Mouse (Mus musculus): Measurements from ENCODE around the gene Rbfox3. TPM values are rescaled to one million over a fixed set of nuclear protein-coding genes. Genes with fewer than 3 reads are reported as not detected.
A peak's percentile ranks its signal among the peaks of the same experiment; 100 is the strongest.

The Rbfox3 gene
- polyA plus RNA-seq, 1 experiment from 2014 or later, result 69.3 TPM

DNA sequence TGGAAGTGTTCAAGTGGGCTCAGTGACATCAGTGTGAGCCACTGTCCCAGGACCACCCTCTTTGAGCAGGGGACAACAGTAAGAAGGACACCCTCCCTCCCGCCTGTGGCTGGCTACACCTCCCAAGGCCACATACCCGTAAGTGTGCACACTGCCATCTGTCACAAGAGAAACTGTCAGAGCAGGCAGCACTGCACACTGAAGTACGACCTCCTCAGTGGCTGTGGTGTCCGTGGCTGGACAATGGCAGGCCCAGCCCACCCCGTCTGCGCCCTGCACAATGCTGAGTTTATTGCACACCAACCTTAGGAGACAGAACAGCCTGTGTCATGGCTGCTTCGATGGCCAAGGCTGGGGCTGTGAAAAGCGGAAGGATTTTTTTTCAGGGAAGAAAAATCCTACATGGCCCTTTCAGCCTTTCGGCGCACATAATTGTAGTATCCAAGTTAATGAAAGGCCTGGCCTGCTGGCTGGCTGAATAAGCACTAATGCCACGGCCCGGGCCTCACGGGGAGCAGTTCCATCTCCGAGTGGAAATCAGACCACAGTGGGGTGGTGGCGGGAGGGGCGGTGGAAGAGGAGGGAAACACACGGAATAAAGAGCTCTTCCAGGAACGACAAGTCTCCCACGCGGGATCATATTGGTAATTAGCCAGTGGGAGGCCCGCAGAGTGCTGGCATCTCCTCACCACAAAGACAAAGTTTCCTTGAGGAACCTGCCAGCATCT, 14.1 kb downstream of the Rbfox3 start:
- Histone ChIP-seq H3K27me3 (ENCODE audit: control insufficient read depth, insufficient read depth, low read length) (no peaks in the 10 kb centered on the region), H3K4me3 (replicated peaks; ENCODE audit: low read length) (no peak overlapping the region), H3K9me3 (ENCODE audit: control insufficient read depth, low read length) (no peaks in the 10 kb centered on the region), H3K27ac (peak overlapping the region; percentile 61), H3K36me3 (replicated peaks; ENCODE audit: control insufficient read depth, insufficient read depth) (no peaks in the 10 kb centered on the region), H3K9ac (peak overlapping the region; percentile 44; the same call in 1 of the 2 replicates), H3K4me1 (replicated peaks; ENCODE audit: control insufficient read depth, insufficient read depth, low read length) (peaks cover 45% of the 10 kb centered on the region), H3K4me2 (replicated peaks) (peak overlapping the region; percentile 14; the same call in 1 of the 2 replicates)
- ATAC-seq (ENCODE audit: low FRiP score) (no peak), DNase-seq (ENCODE audit: low spot score) (no peak)
- 24% methylated on average over 21 of the region's 21 CpGs for WGBS

GRCm38 (mm10) chr11:118896032-118896675, 15.2 kb downstream of the Rbfox3 start:
- H3K27me3 ChIP-seq (ENCODE audit: control insufficient read depth, insufficient read depth, low read length), result no peaks in the 10 kb centered on the region
- peaks cover 46% of the 10 kb centered on the region for H3K4me1 ChIP-seq (replicated peaks; ENCODE audit: control insufficient read depth, insufficient read depth, low read length)
- 45% methylated on average over 16 of the region's 16 CpGs for WGBS
- no peak overlapping the region for H3K27ac ChIP-seq
- H3K9ac ChIP-seq, result no peak overlapping the region
- H3K36me3 ChIP-seq (replicated peaks; ENCODE audit: control insufficient read depth, insufficient read depth), result no peaks in the 10 kb centered on the region
- H3K9me3 ChIP-seq (ENCODE audit: control insufficient read depth, low read length), result no peaks in the 10 kb centered on the region
- ATAC-seq (ENCODE audit: low FRiP score) (no peak), DNase-seq (ENCODE audit: low spot score) (no peak)
- H3K4me3 ChIP-seq (replicated peaks; ENCODE audit: low read length), result no peak overlapping the region
- no peak overlapping the region for H3K4me2 ChIP-seq (replicated peaks)

DNA sequence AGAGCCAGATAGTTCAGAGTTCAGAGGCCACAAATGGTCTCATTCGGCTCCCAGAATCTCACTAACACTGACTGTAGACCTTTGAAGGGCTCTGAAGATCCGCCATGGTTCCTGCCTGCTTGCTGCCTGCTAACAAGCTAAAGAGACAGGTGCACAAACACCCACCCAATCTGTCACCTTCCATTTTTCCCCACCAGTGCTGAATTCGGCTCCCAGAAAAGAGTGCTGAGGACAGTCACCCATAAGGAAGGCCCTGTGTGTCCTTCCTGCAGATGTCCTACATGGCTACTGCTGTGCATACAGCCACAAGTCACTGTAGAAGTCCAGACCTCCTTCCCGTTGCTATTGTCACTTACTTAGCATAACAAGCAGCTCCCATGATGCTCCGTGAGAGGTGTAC, 16.6 kb downstream of the Rbfox3 start:
- Histone ChIP-seq H3K4me3 (replicated peaks; ENCODE audit: low read length) (no peak overlapping the region), H3K4me1 (replicated peaks; ENCODE audit: control insufficient read depth, insufficient read depth, low read length) (peaks cover 45% of the 10 kb centered on the region), H3K27me3 (ENCODE audit: control insufficient read depth, insufficient read depth, low read length) (no peaks in the 10 kb centered on the region), H3K36me3 (replicated peaks; ENCODE audit: control insufficient read depth, insufficient read depth) (no peaks in the 10 kb centered on the region), H3K9me3 (ENCODE audit: control insufficient read depth, low read length) (no peaks in the 10 kb centered on the region), H3K9ac (no peak overlapping the region), H3K4me2 (replicated peaks) (no peak overlapping the region), H3K27ac (no peak overlapping the region)
- ATAC-seq (ENCODE audit: low FRiP score) (no peak), DNase-seq (ENCODE audit: low spot score) (no peak)
- WGBS, result 76% methylated on average over 5 of the region's 5 CpGs

DNA sequence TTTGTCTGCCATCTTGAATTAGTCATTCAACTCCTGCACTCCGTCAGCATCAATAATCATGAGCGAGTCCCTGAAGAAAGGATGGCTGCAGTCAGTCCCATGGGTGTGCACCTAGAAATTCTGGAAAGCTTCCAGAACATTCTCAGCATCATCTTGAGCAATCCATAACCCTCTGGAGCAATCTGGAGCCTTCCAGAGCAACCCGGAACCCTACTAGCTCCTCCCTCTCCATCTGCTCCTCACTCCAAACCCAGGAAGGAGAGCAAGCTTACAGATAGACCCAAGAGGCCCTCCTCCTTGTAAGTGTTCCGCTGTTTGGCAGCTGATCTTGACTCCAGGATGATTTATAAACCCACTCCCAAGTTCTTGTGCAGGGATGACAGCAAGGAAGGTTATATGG, 17.2 kb downstream of the Rbfox3 start:
- no peak overlapping the region for H3K27ac ChIP-seq
- DNase-seq (ENCODE audit: low spot score), result no peak
- WGBS, result 79% methylated on average over 4 of the region's 4 CpGs
- no peaks in the 10 kb centered on the region for H3K9me3 ChIP-seq (ENCODE audit: control insufficient read depth, low read length)
- no peak overlapping the region for H3K4me2 ChIP-seq (replicated peaks)
- H3K4me3 ChIP-seq (replicated peaks; ENCODE audit: low read length), result no peak overlapping the region
- no peaks in the 10 kb centered on the region for H3K36me3 ChIP-seq (replicated peaks; ENCODE audit: control insufficient read depth, insufficient read depth)
- H3K9ac ChIP-seq, result no peak overlapping the region
- no peaks in the 10 kb centered on the region for H3K27me3 ChIP-seq (ENCODE audit: control insufficient read depth, insufficient read depth, low read length)
- peaks cover 45% of the 10 kb centered on the region for H3K4me1 ChIP-seq (replicated peaks; ENCODE audit: control insufficient read depth, insufficient read depth, low read length)
- no peak for ATAC-seq (ENCODE audit: low FRiP score)

GRCm38 (mm10) chr11:118892876-118893275, 18.5 kb downstream of the Rbfox3 start:
- no peak for DNase-seq (ENCODE audit: low spot score)
- H3K4me1 ChIP-seq (replicated peaks; ENCODE audit: control insufficient read depth, insufficient read depth, low read length), result peaks cover 36% of the 10 kb centered on the region
- no peak for ATAC-seq (ENCODE audit: low FRiP score)
- H3K4me2 ChIP-seq (replicated peaks), result no peak overlapping the region
- no peak overlapping the region for H3K9ac ChIP-seq
- H3K27me3 ChIP-seq (ENCODE audit: control insufficient read depth, insufficient read depth, low read length), result no peaks in the 10 kb centered on the region
- no peaks in the 10 kb centered on the region for H3K9me3 ChIP-seq (ENCODE audit: control insufficient read depth, low read length)
- no peaks in the 10 kb centered on the region for H3K36me3 ChIP-seq (replicated peaks; ENCODE audit: control insufficient read depth, insufficient read depth)
- 98% methylated on average over 5 of the region's 5 CpGs for WGBS
- H3K4me3 ChIP-seq (replicated peaks; ENCODE audit: low read length), result no peak overlapping the region
- no peak overlapping the region for H3K27ac ChIP-seq

- DNase-seq (ENCODE audit: low spot score) (no peak), ATAC-seq (ENCODE audit: low FRiP score) (no peak)
- Histone ChIP-seq H3K9ac (0 out of 2 replicates have a peak overlapping the region, but pooled peaks have one; percentile 39), H3K4me1 (replicated peaks; ENCODE audit: control insufficient read depth, insufficient read depth, low read length) (peaks cover 23% of the 10 kb centered on the region), H3K4me3 (replicated peaks; ENCODE audit: low read length) (no peak overlapping the region), H3K27me3 (ENCODE audit: control insufficient read depth, insufficient read depth, low read length) (no peaks in the 10 kb centered on the region), H3K4me2 (replicated peaks) (no peak overlapping the region), H3K27ac (peak overlapping the region; percentile 86), H3K9me3 (ENCODE audit: control insufficient read depth, low read length) (no peaks in the 10 kb centered on the region), H3K36me3 (replicated peaks; ENCODE audit: control insufficient read depth, insufficient read depth) (no peaks in the 10 kb centered on the region)
- WGBS, result 78% methylated on average over 15 of the region's 15 CpGs
Observed at GRCm38 (mm10) chr11:118891516-118891915, 19.9 kb downstream of the Rbfox3 start.

- no peak overlapping the region for H3K4me2 ChIP-seq (replicated peaks)
- 35% methylated on average over 16 of the region's 16 CpGs for whole genome bisulfite sequencing
- H3K27ac ChIP-seq, result peak overlapping the region; percentile 86
- H3K9ac ChIP-seq, result peak overlapping the region; percentile 39
- DNase-seq (ENCODE audit: low spot score) (peak; percentile 33), ATAC-seq (ENCODE audit: low FRiP score) (peak; percentile 31; the same call in 1 of the 2 replicates)
- no peaks in the 10 kb centered on the region for H3K27me3 ChIP-seq (ENCODE audit: control insufficient read depth, insufficient read depth, low read length)
- no peaks in the 10 kb centered on the region for H3K36me3 ChIP-seq (replicated peaks; ENCODE audit: control insufficient read depth, insufficient read depth)
- no peaks in the 10 kb centered on the region for H3K9me3 ChIP-seq (ENCODE audit: control insufficient read depth, low read length)
- H3K4me3 ChIP-seq (replicated peaks; ENCODE audit: low read length), result no peak overlapping the region
- peaks cover 18% of the 10 kb centered on the region for H3K4me1 ChIP-seq (replicated peaks; ENCODE audit: control insufficient read depth, insufficient read depth, low read length)
Observed at GRCm38 (mm10) chr11:118890992-118891398, 20.4 kb downstream of the Rbfox3 start.

GRCm38 (mm10) chr11:118890474-118890873, 20.9 kb downstream of the Rbfox3 start:
- ATAC-seq (ENCODE audit: low FRiP score), result peak; percentile 6; the same call in 1 of the 2 replicates
- 62% methylated on average over 5 of the region's 5 CpGs for WGBS
- H3K4me2 ChIP-seq (replicated peaks), result no peak overlapping the region

GRCm38 (mm10) chr11:118889500-118889899, 21.9 kb downstream of the Rbfox3 start:
- no peak overlapping the region for H3K9ac ChIP-seq
- H3K4me1 ChIP-seq (replicated peaks; ENCODE audit: control insufficient read depth, insufficient read depth, low read length), result peaks cover 15% of the 10 kb centered on the region
- H3K9me3 ChIP-seq (ENCODE audit: control insufficient read depth, low read length), result no peaks in the 10 kb centered on the region
- ATAC-seq (ENCODE audit: low FRiP score) (no peak), DNase-seq (ENCODE audit: low spot score) (no peak)
- no peak overlapping the region for H3K4me3 ChIP-seq (replicated peaks; ENCODE audit: low read length)
- no peaks in the 10 kb centered on the region for H3K36me3 ChIP-seq (replicated peaks; ENCODE audit: control insufficient read depth, insufficient read depth)
- no peak overlapping the region for H3K27ac ChIP-seq
- 91% methylated on average over 4 of the region's 4 CpGs for WGBS
- no peaks in the 10 kb centered on the region for H3K27me3 ChIP-seq (ENCODE audit: control insufficient read depth, insufficient read depth, low read length)
- H3K4me2 ChIP-seq (replicated peaks), result no peak overlapping the region

More at GRCm38 (mm10) chr11:118890474-118890873, 20.9 kb downstream of the Rbfox3 start:
- DNase-seq (ENCODE audit: low spot score), result no peak
- H3K4me3 ChIP-seq (replicated peaks; ENCODE audit: low read length), result no peak overlapping the region
- H3K27ac ChIP-seq, result peak overlapping the region; percentile 86
- H3K9ac ChIP-seq, result peak overlapping the region; percentile 39; the same call in 1 of the 2 replicates
- no peaks in the 10 kb centered on the region for H3K36me3 ChIP-seq (replicated peaks; ENCODE audit: control insufficient read depth, insufficient read depth)
- no peaks in the 10 kb centered on the region for H3K9me3 ChIP-seq (ENCODE audit: control insufficient read depth, low read length)
- peaks cover 15% of the 10 kb centered on the region for H3K4me1 ChIP-seq (replicated peaks; ENCODE audit: control insufficient read depth, insufficient read depth, low read length)
- no peaks in the 10 kb centered on the region for H3K27me3 ChIP-seq (ENCODE audit: control insufficient read depth, insufficient read depth, low read length)

Data from hindbrain, embryonic 14.5 days (tissue).